Mouse (Mus musculus): ENCODE measurements at regions not wholly inside any gene's neighbourhood (a gene's known extent, or its start where the extent isn't known, plus 50 kb on each side); places are given as distances from the start of the nearest gene placed in this dataset.

- no peak for ATAC-seq (ENCODE audit: insufficient number of reproducible peaks, low FRiP score, low TSS enrichment)
Measured at GRCm38 (mm10) chr9:118204456-118204855, 54.5 kb upstream of the Cmc1 start.

- ATAC-seq (ENCODE audit: insufficient number of reproducible peaks, low FRiP score, low TSS enrichment), result no peak
Measured at GRCm38 (mm10) chr9:118206483-118206882, 56.5 kb upstream of the Cmc1 start.

DNA sequence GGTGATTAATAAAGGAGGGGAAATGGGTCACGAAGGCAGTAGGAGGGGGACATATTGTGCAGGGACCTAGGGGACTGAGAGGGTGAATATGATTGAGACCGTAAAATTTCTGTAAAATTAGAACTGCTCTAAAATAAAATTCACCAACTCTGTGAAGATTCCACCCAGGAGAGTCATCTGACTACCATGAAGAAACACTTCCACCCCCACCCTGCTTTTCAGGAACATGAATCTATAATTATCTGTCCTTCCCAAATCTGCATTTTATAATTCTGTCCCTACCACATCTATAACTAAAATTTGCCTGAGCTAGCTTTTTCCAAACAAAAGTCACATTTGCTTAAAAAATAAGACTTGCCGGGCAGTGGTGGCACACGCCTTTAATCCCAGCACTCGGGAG lies 69.7 kb upstream of the Cmc1 start:
- ATAC-seq (ENCODE audit: insufficient number of reproducible peaks, low FRiP score, low TSS enrichment), result no peak

GRCm38 (mm10) chr9:118221186-118221585 lies 71.2 kb upstream of the Cmc1 start:
- no peak for ATAC-seq (ENCODE audit: insufficient number of reproducible peaks, low FRiP score, low TSS enrichment)

GRCm38 (mm10) chr9:118227401-118228061 lies 77.6 kb upstream of the Cmc1 start:
- peak; percentile 64 for ATAC-seq (ENCODE audit: insufficient number of reproducible peaks, low FRiP score, low TSS enrichment)

DNA sequence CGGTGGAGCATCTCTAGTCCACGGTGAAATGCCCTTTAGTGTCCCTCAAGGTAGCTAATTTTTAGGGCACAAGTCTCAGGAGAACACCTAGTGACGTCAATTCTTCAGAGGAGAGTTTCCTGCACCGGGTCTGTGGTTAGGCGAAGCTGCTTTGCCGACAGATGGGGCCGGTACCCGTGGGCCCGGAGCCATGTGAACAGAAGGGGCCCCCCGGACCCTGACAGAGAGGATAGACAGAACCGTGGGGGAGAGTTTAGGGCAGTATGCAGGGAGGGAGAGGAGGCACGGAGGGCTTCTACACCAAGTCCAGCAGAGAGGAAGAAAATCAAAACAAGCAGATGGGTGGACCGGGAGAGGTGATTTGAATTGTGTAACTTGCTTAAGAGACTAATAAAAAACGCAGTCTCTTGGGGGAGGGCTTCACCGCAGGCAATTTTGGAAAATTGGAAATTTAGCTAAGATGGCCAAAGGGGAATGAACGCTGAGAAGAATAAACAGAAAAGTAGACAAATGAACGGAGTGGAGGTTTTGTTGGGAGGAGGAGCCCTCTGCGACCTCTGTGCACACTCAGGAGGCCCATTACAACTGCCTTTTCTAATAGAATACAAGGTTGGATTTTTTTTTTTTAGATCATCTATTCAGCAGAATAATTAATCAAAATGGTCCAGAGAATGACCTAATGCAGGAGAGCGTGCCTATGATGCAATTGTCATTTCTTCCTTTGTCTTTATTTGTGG lies 78.9 kb upstream of the Cmc1 start:
- peak; percentile 87 for ATAC-seq (ENCODE audit: insufficient number of reproducible peaks, low FRiP score, low TSS enrichment)

- ATAC-seq (ENCODE audit: insufficient number of reproducible peaks, low FRiP score, low TSS enrichment), result no peak
Measured at GRCm38 (mm10) chr9:118240711-118241110, 90.7 kb upstream of the Cmc1 start.

- ATAC-seq (ENCODE audit: insufficient number of reproducible peaks, low FRiP score, low TSS enrichment), result no peak
Measured at GRCm38 (mm10) chr9:118246820-118247628, 97.0 kb upstream of the Cmc1 start.

DNA sequence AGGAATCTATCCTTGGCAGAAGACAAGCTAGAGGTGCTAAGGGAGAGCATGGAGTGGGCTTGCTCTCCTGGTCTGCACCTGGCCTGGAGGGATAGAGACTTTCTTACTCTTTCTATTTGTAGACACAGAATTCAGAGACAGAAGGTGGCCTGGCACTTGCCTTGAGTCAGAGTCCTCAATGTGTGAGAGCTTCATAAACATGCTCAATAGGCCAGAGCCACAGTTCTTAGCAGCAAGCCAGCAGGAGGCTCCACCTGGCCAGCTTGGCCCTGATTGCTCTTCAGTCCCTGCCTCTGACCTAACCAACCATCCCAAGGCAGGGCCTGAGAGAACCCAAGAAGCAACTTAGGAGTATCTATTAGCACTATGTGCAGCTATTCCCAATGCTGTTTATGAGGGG lies 103.9 kb upstream of the Cmc1 start:
- ATAC-seq (ENCODE audit: insufficient number of reproducible peaks, low FRiP score, low TSS enrichment), result peak; percentile 87

DNA sequence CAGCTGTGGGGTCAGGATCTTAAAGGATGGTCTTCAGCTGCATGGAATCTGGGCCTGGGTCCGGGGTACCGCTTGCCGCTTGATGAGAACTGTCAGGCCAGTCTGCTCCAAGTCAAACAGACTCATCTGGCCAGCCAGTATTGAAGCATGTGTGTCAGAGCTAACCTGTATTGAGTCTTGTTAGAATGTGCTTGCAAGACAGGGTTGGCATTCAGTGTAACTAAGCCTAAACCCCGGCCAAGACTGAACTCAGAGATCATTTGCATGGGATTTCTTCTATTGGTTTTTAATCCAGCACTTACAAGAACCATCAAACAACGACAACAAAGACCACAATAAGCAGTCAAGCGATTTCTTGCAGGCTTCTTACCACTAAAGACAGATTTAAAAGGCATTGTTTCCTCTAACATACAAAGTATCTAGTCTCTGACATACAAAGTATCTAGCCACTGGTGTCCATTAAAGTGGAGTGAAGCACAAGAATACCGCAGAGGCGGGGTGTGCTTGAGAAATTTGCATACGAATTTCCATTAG lies 105.3 kb upstream of the Cmc1 start:
- no peak for ATAC-seq (ENCODE audit: insufficient number of reproducible peaks, low FRiP score, low TSS enrichment)

DNA sequence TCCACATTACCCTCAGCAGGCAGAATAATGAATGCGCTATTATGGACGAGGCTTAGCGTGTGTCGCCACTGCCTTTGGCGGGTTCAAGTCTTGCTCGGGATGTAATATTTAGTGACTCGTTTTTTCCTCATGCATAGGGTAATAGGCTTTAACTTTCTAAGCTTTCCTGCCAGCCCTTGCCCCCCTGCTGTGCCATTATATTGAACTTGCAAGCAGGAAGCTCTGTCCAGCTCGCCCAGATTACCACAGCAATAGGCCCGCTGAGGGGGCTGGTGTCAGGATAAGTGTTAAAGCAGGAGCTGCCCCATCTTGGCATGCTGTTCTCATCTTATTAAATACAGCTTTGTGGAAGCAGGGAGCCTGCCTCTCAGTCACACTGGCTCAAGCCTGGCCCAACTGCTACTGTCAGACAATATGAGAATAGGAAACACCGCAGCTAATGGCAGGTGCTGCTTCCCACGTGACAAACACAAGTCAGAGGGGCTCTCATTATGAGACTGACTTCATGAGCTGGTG lies 105.8 kb upstream of the Cmc1 start:
- no peak for ATAC-seq (ENCODE audit: insufficient number of reproducible peaks, low FRiP score, low TSS enrichment)

DNA sequence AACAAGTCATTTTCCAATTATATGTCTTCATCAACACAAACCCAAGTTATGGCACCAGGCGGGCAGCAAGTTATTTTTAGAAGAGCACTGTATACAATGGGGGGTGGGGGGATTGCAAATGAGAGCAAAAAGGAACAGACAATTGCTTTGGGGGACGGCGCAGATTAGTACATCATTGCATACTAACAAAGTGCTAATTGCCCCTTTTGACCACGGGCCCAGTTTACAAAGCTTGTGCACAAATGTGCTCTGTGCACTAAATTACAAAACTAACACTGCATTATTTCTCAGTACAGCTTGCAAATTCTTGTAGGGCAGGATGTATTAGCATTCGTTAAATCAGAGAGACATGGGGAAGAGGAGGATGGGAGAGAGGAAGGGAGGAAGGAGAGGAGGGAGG lies 116.3 kb upstream of the Cmc1 start:
- ATAC-seq (ENCODE audit: insufficient number of reproducible peaks, low FRiP score, low TSS enrichment), result no peak

DNA sequence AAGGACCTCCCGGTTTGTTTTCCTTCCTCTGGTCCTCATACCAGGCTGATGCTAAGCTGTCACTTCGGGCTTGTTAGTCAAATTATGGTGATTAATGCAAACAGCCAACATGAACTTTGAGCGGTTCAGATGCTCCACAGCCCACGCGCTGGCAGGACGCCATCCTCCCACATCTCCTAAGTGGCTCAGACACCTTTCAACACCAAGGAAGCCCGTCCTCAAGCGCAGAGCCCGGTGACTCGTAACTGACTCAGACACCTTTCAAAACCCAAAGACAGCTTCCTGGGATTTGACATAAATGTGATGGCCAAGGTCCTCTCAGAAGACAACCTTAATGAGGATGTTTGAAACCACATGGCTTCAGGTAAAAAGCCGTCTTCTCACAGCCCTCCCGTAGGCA lies 121.7 kb upstream of the Cmc1 start:
- no peak for ATAC-seq (ENCODE audit: insufficient number of reproducible peaks, low FRiP score, low TSS enrichment)

DNA sequence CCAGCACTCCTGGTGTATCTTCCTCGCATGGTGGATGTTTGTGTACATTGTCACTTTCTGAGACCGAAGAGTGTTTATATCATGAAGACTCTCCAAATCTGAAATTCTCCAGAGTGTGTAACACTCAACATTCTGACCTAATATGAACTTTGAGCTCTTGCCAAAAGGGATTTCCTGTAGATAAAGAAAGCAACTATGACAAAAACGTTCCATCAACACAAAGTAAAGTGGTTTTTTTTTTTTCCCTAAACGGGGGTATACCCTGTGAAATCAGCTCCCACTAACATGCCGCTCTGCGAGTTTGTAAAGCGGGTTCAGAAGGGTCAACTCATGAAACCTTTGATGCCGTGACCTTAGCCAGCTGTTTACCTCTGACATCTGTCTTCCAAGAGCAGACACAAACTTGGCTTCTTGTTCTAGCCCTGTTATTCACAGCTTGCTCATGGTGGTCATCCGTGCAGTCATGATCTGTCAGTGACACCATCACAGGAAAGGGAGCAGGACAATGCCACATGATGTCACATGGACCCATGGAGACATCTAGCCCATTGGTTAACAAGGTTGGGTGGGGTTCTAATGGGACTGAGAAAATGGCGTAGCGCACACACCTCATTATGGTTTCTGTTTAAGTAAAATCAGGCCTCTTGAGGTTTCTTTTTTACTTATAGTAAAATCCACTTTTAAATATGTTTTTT lies 122.9 kb upstream of the Cmc1 start:
- ATAC-seq (ENCODE audit: insufficient number of reproducible peaks, low FRiP score, low TSS enrichment), result no peak

DNA sequence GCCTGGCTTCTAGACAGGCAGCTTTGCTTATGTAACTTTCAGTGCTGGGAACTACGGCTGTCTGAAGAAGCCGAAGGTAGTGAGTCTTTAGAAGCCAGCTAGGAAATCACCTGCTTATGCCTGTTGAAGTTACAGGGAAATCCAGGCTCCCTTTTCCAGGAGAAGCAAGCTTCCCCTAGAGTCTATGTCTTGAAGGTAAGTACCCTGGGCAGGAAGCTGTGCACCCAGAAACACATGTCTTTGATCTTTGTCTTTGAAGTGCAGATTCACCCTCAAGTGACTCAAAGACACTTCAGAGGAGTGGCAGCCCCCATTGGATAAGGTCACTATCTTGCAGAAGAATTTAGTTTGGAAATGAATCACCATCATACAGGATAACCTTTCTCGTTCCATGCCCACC lies 135.5 kb upstream of the Cmc1 start:
- ATAC-seq (ENCODE audit: insufficient number of reproducible peaks, low FRiP score, low TSS enrichment), result no peak

DNA sequence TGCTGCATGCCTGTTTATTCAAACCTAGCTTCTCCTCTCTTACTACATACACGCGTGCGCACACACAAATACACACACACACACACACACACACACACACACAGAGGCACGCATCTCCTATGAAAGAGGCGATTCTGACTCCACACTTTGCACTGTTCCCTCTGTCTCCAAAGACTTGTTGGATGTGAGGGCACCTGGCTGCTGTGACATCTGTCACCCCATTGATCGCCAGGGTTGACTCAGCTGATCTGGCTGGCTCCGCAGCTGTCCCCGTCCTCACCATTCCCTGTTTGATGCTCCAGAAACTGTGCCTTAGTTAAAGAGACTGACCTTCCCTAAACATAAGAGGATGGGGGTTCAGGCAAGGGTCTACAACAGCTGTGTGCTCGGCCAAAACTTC lies 137.6 kb upstream of the Cmc1 start:
- no peak for ATAC-seq (ENCODE audit: insufficient number of reproducible peaks, low FRiP score, low TSS enrichment)

GRCm38 (mm10) chr9:118292836-118293235 lies 142.9 kb upstream of the Cmc1 start:
- ATAC-seq (ENCODE audit: insufficient number of reproducible peaks, low FRiP score, low TSS enrichment), result no peak

GRCm38 (mm10) chr9:118294011-118294410 lies 144.0 kb upstream of the Cmc1 start:
- ATAC-seq (ENCODE audit: insufficient number of reproducible peaks, low FRiP score, low TSS enrichment), result peak; percentile 92

- no peak for ATAC-seq (ENCODE audit: insufficient number of reproducible peaks, low FRiP score, low TSS enrichment)
Measured at GRCm38 (mm10) chr9:118302785-118303384, 152.9 kb upstream of the Cmc1 start.

All from cerebellum, adult (tissue).